Mouse (Mus musculus) erythroblast, adult 5-6 weeks (primary cell): Measurements from ENCODE around the gene Smad1. TPM values are rescaled to one million over a fixed set of nuclear protein-coding genes. Genes with fewer than 3 reads are reported as not detected.

Source experiments
- ATAC-seq: replicated peaks from 2 replicates; pipeline ENCODE4 v1.8.0; 2016; ENCODE audit warnings: moderate number of reproducible peaks, mild to moderate bottlenecking, moderate TSS enrichment, inconsistent platforms; ENCODE audit not compliant: poor library complexity, low FRiP score, severe bottlenecking
- total RNA-seq, 2 experiments: library from RNA; stranded (forward) in 1 of 2; stranded (reverse) in 1 of 2; fragments of 150-400 nt in 1 of 2; fragments of 200-764, 138-1000 nt in 1 of 2; gene quantifications; 2 replicates each; pipeline versions ENCODE4 v1.2.3 to v1.2.4; 2015 to 2017; ENCODE audit warnings: low replicate concordance in 2 of 2

Smad1 gene
- total RNA-seq, 2 experiments from 2014 or later = 1.9 TPM

GRCm38 (mm10) chr8:79384276-79385271 is 14.7 kb downstream of the Smad1 start:
- no peak for ATAC-seq

GRCm38 (mm10) chr8:79382857-79383262 is 16.5 kb downstream of the Smad1 start:
- no peak for ATAC-seq

DNA sequence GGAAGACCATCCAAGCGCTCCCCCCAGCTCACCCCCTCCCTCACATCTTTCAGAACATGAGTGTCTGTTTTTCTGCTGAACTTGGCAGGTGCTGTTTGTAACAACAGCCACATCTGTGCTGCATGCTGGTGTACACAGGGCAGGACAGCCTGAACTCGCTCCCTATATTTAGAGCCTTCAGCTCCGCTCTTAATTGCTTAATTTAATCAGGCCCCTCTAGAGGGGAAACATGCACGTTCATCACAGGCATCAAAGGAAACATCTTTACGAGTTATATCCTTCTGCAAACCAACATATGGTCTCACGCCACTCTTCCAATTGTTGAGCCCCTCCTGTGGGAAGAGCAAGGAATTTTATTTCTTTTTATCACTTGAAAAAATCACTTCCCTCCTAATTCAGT is 17.5 kb downstream of the Smad1 start:
- ATAC-seq = no peak

- ATAC-seq = no peak
These were observed 18.9 kb downstream of the Smad1 start for GRCm38 (mm10) chr8:79380386-79380785.

DNA sequence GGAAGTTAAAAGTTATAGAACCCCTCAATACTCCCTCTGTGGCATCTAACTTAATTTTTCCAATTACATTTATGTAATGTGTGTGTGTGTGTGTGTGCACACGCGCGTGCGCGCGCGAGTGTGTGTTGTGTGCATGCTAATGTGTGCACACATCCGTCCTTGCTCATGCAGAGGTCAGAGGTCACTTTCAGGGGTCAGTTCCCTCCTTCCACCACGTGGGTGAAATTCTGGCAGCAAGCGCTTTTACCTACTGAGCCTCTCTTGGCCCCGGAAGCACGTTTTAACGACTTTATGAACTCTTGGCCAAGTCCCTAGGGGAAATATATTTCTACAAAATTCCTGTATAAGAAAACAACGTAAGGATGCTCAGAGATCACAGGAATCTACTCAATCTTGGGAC is 19.3 kb downstream of the Smad1 start:
- no peak for ATAC-seq

GRCm38 (mm10) chr8:79376648-79377047 is 22.7 kb downstream of the Smad1 start:
- no peak for ATAC-seq

DNA sequence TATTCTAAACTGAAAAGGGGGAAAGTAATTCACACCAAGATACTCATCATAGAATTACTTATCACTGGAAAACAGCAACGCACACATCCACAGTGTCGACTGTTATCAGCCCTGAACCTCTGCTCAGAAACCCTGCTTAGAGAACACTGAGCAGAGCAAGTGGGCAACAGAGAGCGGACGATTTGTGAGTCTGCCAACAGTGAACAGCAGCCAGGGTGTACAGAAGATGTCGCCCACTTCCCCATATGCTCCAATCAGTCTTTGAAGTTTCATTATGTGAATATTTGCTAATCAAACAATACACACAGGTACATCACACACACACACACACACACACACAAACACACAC is 23.6 kb downstream of the Smad1 start:
- ATAC-seq = no peak

DNA sequence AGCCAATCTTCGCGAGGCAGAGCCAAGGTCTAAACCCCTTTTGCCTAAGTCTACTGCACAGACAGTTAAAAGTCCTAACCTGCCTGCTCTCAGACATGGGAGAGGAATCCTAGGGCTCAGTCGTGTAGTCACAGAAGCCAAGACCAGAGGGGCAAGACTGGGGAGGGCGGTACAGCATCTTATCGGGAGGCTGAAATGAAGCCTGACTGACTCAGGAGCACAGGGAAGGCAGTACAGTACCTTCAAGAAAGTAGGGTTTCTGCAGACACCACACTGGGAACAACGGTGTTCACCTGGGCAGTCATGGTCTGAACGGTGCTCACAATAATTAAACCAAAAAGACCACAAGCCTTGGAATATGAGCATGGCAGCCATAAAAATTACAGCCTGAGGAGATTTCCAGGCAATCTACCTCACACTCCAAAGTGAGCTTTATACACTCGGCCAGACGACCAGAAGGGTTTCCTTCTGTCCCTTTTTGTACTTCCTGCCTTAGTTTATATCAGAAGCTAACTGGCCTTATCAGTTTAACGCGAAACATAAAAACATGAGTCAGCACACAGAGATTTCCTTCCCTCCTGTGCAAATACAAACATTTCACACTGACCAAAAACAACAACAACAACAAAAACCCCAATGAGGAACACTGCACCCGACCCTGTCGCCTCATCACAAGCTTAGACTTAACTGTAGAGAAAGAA is 24.1 kb downstream of the Smad1 start:
- no peak for ATAC-seq

GRCm38 (mm10) chr8:79374410-79374809 is 24.9 kb downstream of the Smad1 start:
- no peak for ATAC-seq

DNA sequence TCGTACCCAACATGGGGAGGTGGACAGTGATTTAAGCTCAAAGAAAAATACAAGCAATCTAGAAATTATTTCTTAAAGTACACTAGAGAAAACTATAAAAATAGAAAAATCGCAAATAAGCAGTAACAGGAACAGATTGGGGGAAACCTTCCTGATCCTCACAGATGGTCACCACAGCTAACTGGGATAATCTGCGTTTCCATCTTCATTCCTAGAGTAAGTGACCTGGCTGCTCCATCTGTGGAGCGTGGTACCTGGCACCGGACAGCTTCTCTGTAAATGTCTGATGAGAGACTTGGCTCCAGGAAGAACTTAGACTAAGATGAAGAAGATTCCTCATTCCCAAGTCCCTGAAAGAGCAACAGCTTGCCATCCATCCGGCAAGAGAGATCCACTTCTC is 25.8 kb downstream of the Smad1 start:
- ATAC-seq = no peak

DNA sequence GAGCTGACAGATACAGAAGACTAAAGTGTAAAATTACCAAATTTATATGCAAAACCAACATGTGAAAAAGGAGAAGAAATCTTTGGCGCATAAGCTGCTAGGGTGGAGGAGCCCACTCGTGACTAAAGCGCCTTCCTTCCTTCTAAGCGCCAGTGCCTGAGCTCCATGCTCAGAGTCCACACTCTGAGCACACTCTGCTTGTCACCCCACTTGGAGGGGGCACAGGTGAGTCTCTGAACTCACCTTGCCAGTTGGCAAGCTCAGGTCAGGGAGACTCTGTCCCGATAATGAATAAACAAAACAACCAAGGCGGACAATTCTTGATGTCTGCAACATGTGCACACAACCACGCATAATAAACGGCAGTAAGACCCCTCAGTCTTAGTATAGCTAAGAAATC is 26.4 kb downstream of the Smad1 start:
- ATAC-seq = no peak

DNA sequence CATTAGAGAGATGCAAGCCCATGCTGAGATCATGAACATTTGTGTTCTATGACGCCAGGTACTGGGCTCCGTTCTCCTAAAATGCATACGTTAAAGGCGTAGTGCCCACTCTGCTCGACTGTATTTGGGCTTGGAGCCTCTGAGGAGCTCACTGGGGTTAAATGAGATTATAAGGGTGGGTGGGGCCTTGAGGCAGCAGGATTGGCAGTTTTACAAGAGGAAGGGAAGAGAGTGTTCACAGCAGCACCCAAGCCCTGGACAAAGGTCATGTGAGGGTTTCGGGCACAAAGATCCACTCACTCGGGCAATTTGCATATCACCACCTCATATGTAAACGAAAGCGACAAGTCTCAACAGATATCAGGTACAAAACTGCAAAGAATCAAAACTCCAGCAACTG is 26.8 kb downstream of the Smad1 start:
- ATAC-seq = no peak

- no peak for ATAC-seq
These were observed 27.2 kb downstream of the Smad1 start for GRCm38 (mm10) chr8:79372084-79372483.

GRCm38 (mm10) chr8:79370646-79371290 is 28.6 kb downstream of the Smad1 start:
- ATAC-seq = no peak

- ATAC-seq = no peak
These were observed 30.2 kb downstream of the Smad1 start for GRCm38 (mm10) chr8:79369163-79369562.

GRCm38 (mm10) chr8:79367959-79368358 is 31.4 kb downstream of the Smad1 start:
- no peak for ATAC-seq

DNA sequence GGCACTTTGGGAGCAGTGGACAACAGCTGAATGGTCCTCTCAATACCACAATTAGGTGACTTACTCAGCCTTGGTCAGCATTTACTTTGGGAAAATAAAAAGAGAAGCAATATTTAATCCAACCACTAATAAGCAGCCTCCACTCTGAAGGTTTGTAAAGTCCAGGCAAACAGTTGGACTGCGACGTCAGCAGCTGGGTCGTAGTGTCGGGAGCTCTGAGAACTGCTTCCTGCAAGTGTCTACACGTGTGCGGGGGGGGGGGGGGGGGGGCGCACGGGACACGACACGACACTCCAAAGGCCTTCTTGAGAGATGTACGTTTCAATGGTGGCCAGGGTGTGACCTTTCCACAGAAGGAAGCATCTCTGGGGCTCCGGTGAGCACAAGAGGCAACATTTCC is 32.0 kb downstream of the Smad1 start:
- ATAC-seq = no peak

- no peak for ATAC-seq
These were observed 33.1 kb downstream of the Smad1 start for GRCm38 (mm10) chr8:79366227-79366626.

GRCm38 (mm10) chr8:79365707-79366106 is 33.6 kb downstream of the Smad1 start:
- ATAC-seq = no peak

DNA sequence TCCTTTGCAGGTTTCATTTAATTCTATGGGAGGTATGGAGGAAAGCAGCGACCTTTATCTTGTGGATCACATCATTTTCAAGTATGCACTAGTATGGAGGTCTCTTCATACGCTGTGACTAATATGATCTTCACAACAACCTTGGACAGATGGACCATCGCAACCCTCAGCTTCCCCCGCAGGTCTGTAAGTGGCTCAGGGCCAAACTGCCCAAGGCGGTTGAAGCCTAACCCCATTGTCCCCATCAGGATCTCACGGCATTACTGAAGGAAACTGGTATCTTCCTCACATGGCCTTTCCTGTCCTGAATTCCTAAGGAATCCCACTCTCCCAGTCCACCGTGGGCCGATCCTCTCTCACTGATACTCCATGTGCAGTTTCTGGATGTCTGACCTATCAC is 34.5 kb downstream of the Smad1 start:
- ATAC-seq = no peak

DNA sequence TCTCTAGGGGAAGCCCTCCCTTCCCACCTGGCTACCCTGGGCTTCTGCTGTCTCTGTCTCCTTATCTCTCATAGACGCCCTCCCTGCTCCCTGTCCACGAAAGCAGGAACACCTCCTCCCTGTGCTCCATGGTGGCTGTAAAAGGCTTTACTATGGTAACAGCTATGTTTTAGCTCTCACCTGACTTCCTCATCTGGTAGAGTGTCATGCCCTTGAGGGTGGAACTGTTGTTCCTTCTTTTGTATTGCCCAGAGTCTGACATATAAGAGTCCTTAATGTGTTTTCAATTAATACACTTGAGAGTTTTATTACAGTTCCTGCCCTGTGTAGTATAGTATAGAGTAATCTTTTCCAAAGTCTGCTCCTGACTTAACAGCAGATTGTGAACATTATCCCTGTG is 36.9 kb downstream of the Smad1 start:
- ATAC-seq = no peak
